Mouse (Mus musculus) liver, embryonic 16.5 days (tissue): ENCODE data around the gene Vwce. TPM values are rescaled to one million over a fixed set of nuclear protein-coding genes. Genes with fewer than 3 reads are reported as not detected.

Experiments used
- ATAC-seq: fragments of 200-750 bp; cut with Nextera tagmentation; 2 replicates; pipeline ENCODE4 v1.8.0; 2017; ENCODE audit warnings: low read depth, mild to moderate bottlenecking, moderate number of reproducible peaks, moderate library complexity
- H3K27ac ChIP-seq: fragments of 300-500 bp; sonication (generic); 2 replicates; pipeline ENCODE4 v1.5.1; 2014; ENCODE audit warnings: mild to moderate bottlenecking, low read length
- H3K27me3 ChIP-seq: fragments of 300-500 bp; sonication (generic); 2 replicates; pipeline ENCODE4 v1.6.1; 2014; ENCODE audit warnings: low read depth, low read length, mixed read lengths; ENCODE audit not compliant: control insufficient read depth, insufficient read depth
- H3K36me3 ChIP-seq: fragments of 300-500 bp; sonication (generic); 2 replicates; pipeline ENCODE4 v1.6.1; 2014; ENCODE audit warnings: mild to moderate bottlenecking; ENCODE audit not compliant: control insufficient read depth, insufficient read depth
- H3K4me1 ChIP-seq: fragments of 300-500 bp; sonication (generic); 2 replicates; pipeline ENCODE4 v1.6.1; 2014; ENCODE audit warnings: low read depth, low read length, mixed read lengths; ENCODE audit not compliant: control insufficient read depth
- H3K4me2 ChIP-seq: fragments of 300-500 bp; sonication (generic); 2 replicates; pipeline ENCODE4 v1.6.1; 2014; ENCODE audit warnings: low read depth, low read length, mixed read lengths
- H3K4me3 ChIP-seq: fragments of 300-500 bp; sonication (generic); 2 replicates; pipeline ENCODE4 v1.5.1; 2014; ENCODE audit warnings: low read depth, mild to moderate bottlenecking, low read length
- H3K9ac ChIP-seq: fragments of 300-500 bp; sonication (generic); 2 replicates; pipeline ENCODE4 v1.6.1; 2014; ENCODE audit warnings: low read depth, low read length
- H3K9me3 ChIP-seq: fragments of 300-500 bp; sonication (generic); replicated peaks from 2 replicates; pipeline ENCODE4 v1.6.1; 2016; ENCODE audit warnings: low read length; ENCODE audit not compliant: control insufficient read depth
- WGBS: fragments of 180-500 bp; shearing (Covaris S2); extraction: QIAGEN DNeasy Blood & Tissue Kit; methylation state at CpG from one replicate; pipeline ENCODE4 v1.1.7; 2014; ENCODE audit not compliant: insufficient replicate concordance; 5-methylcytosine and 5-hydroxymethylcytosine counted together
- polyA plus RNA-seq: library from polyadenylated mRNA; unstranded; fragments of >200 nt; fragmentation: Nextera tagmentation; extraction: Ambion mirVana; gene quantifications from 2 replicates; pipeline ENCODE4 v1.2.1, GENCODE M21; 2015

Vwce gene
- polyA plus RNA-seq = 13.5 and 16.0 TPM in 2 replicates

- WGBS = 2% methylated on average over 32 of the region's 32 CpGs
- ATAC-seq = peak; percentile 73
- Histone ChIP-seq H3K27me3 (no peaks in the 10 kb centered on the region), H3K27ac (peak within 1 kb of the TSS; percentile 79), H3K9ac (peak within 1 kb of the TSS; percentile 78), H3K36me3 (peaks cover 11% of the 10 kb centered on the region), H3K4me1 (peaks cover 46% of the 10 kb centered on the region), H3K9me3 (no peaks in the 10 kb centered on the region), H3K4me2 (peak within 1 kb of the TSS; percentile 96), H3K4me3 (peak within 1 kb of the TSS; percentile 67)
Measured at GRCm38 (mm10) chr19:10634106-10634871, at the start of gene Vwce. Gene Vwce, plus strand, starts transcription at chr19:10634213.

DNA sequence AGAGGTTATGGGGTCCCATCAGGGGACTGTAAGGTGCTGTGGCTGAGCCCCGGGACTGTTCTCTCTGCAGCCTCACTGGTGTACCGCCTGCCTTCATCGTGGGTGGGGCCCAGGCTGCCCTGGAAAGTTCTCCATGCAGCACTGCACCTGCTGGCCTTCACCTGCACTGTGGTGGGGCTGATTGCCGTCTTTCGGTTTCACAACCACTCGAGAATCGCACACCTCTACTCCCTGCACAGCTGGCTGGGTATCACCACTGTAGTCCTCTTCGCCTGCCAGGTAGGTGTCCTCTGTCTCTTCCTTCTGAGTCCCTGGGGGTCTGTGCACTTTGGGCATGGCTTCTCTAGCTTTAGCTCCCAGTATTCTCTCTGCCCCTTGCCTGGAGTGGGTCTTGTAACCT, 48.9 kb upstream of the Vwce start:
- H3K4me2 ChIP-seq = no peak overlapping the region
- 61% methylated on average over 8 of the region's 8 CpGs for WGBS

DNA sequence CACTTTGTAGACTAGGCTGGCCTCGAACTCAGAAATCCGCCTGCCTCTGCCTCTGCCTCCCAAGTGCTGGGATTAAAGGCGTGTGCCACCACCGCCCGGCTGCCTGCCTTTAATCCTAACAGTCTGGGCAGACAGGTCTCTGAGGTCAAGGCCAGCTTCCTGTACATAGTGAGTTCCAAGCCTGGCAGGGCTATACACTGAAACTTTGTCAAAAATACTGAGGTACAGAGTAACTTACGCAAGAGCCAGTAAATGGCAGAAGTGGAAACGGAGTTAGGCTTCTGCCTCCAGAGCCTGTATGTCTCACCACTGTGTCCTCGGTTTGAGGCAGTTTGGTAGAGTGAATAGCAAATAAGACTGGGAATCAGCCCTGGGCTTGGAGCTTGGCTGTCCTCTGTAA, 46.8 kb upstream of the Vwce start:
- Histone ChIP-seq H3K4me3 (no peak overlapping the region), H3K27me3 (no peaks in the 10 kb centered on the region), H3K9me3 (no peaks in the 10 kb centered on the region), H3K27ac (peak overlapping the region; percentile 52), H3K9ac (no peak overlapping the region), H3K4me2 (no peak overlapping the region), H3K4me1 (peaks cover 6% of the 10 kb centered on the region), H3K36me3 (peaks cover 8% of the 10 kb centered on the region; the same call in 1 of the 2 replicates)
- ATAC-seq = peak; percentile 28; the same call in 1 of the 2 replicates
- WGBS = 60% methylated on average over 8 of the region's 8 CpGs

More for the DNA sequence above, 48.9 kb upstream of the Vwce start:
- Histone ChIP-seq H3K9ac (no peak overlapping the region), H3K27me3 (no peaks in the 10 kb centered on the region), H3K9me3 (no peaks in the 10 kb centered on the region), H3K36me3 (peaks cover 8% of the 10 kb centered on the region; the same call in 1 of the 2 replicates), H3K27ac (no peak overlapping the region), H3K4me1 (peaks cover 6% of the 10 kb centered on the region), H3K4me3 (no peak overlapping the region)
- peak; percentile 38; the same call in 1 of the 2 replicates for ATAC-seq

DNA sequence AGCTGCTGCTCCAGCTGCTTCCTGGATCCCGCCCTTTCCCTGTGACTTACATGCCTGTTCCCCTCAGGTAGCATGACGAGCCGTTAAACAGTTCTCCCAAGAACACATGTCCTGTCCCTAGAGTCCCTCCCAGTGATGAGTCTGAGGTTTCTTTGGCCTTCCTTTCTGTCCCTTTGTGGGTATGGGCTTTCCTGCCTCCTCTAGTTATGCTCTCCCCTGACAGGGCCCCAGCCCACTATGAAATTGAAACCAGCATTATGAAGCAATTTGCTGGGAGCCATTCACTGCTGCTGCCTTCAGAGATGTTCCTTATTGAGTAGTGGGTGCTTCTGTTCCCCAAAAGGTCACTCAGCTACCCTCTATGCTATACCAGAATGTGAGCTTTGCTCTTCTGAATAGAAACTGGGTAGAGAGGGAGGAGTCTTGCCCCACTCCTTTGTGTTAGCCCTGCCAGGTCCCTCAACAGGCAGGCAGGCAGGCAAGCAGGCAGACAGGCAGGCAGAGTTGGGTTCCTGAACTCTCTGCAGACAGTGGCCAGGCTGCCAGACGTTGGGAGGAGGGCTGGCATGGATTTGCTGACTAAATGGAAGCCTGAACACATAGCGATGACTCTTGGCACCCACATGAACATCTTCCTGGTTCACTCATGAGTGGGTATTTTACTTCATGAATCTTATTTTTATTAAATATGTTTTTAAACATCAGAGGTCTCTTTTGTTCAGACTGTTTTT, 44.7 kb upstream of the Vwce start:
- WGBS = 40% methylated on average over 5 of the region's 5 CpGs
- peak overlapping the region; percentile 59 for H3K27ac ChIP-seq
- H3K4me1 ChIP-seq = peaks cover 15% of the 10 kb centered on the region
- H3K36me3 ChIP-seq = peaks cover 8% of the 10 kb centered on the region; the same call in 1 of the 2 replicates
- H3K9ac ChIP-seq = no peak overlapping the region
- no peaks in the 10 kb centered on the region for H3K27me3 ChIP-seq
- ATAC-seq = no peak
- no peaks in the 10 kb centered on the region for H3K9me3 ChIP-seq
- H3K4me3 ChIP-seq = no peak overlapping the region
- no peak overlapping the region for H3K4me2 ChIP-seq

DNA sequence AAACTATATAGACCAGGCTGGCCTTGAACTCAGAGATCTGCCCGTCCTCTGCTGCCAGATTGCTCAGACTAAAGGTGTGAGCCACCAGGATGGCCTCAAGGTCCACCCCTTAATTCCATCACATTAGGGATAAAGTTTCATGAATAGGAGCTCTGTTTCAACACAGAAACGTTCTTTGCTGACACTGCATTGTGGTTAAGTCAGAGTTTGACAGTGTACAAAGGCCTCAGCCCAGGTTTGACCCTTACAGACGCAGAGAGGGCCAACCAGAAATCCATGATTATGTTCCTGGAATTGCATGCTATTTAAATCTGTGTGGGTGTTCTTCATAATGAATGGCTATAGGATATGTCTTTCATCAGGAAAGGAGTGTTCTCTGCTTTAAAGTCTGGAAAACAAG, 43.7 kb upstream of the Vwce start:
- ATAC-seq = no peak
- no peaks in the 10 kb centered on the region for H3K27me3 ChIP-seq
- no peaks in the 10 kb centered on the region for H3K9me3 ChIP-seq
- H3K27ac ChIP-seq = no peak overlapping the region
- peaks cover 15% of the 10 kb centered on the region for H3K4me1 ChIP-seq
- H3K4me2 ChIP-seq = no peak overlapping the region
- no peak overlapping the region for H3K9ac ChIP-seq
- peaks cover 8% of the 10 kb centered on the region; the same call in 1 of the 2 replicates for H3K36me3 ChIP-seq
- no peak overlapping the region for H3K4me3 ChIP-seq
- 48% methylated on average over 3 of the region's 3 CpGs for WGBS

DNA sequence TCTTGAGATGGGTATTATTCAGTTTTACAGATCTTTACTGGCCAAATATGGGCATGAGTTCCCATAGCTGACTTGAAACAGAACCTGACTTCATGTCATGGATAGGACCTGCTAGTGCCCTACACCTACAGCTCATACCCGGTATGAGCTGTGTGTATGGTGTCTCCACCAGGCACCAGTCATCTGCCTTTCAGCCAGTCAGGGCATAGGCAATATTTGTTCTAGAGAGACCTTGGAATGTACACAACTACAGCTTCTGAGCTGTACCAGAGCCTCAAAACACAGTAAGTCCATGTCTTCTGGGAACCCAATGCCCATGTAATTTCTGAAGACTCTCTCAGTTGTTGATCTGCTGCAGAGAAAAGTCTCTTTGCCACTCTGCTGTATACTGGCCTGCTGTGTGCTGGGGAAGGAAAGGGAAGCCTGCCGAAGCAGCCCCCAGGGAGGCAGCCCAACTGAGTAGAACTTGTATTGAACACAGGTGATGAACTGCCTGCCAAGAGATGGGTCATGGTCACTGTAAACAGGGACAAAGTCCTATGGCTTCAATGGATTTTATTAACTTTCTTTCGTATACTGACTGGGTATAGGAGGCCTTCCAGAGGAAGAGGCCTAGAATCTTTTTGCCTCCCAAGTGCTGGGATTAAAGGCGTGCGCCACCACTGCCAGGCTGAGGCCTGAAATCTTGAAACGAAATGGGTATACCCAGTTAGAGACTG, 42.2 kb upstream of the Vwce start:
- WGBS = 70% methylated on average over 6 of the region's 6 CpGs
- H3K36me3 ChIP-seq = peaks cover 8% of the 10 kb centered on the region
- H3K4me2 ChIP-seq = no peak overlapping the region

GRCm38 (mm10) chr19:10598188-10598587, 35.8 kb upstream of the Vwce start:
- no peak for ATAC-seq
- H3K4me3 ChIP-seq = no peak overlapping the region
- H3K4me1 ChIP-seq = peaks cover 18% of the 10 kb centered on the region
- H3K27me3 ChIP-seq = no peaks in the 10 kb centered on the region
- WGBS = 32% methylated on average over 3 of the region's 3 CpGs
- H3K9me3 ChIP-seq = no peaks in the 10 kb centered on the region
- no peak overlapping the region for H3K4me2 ChIP-seq
- H3K36me3 ChIP-seq = peaks cover 5% of the 10 kb centered on the region
- no peak overlapping the region for H3K9ac ChIP-seq
- no peak overlapping the region for H3K27ac ChIP-seq

More for the DNA sequence above, 42.2 kb upstream of the Vwce start:
- no peaks in the 10 kb centered on the region for H3K27me3 ChIP-seq
- peak; percentile 84 for ATAC-seq
- H3K27ac ChIP-seq = peak overlapping the region; percentile 46
- no peak overlapping the region for H3K9ac ChIP-seq
- H3K9me3 ChIP-seq = no peaks in the 10 kb centered on the region
- H3K4me3 ChIP-seq = no peak overlapping the region
- H3K4me1 ChIP-seq = peaks cover 15% of the 10 kb centered on the region

GRCm38 (mm10) chr19:10599648-10600047, 34.4 kb upstream of the Vwce start:
- Histone ChIP-seq H3K9me3 (no peaks in the 10 kb centered on the region), H3K4me2 (no peak overlapping the region), H3K4me1 (peaks cover 25% of the 10 kb centered on the region), H3K27ac (no peak overlapping the region), H3K9ac (no peak overlapping the region), H3K27me3 (no peaks in the 10 kb centered on the region), H3K36me3 (peaks cover 5% of the 10 kb centered on the region), H3K4me3 (no peak overlapping the region)
- no peak for ATAC-seq
- 85% methylated on average over 2 of the region's 2 CpGs for WGBS
